Mouse (Mus musculus) lung, postnatal 25 days (tissue): ENCODE measurements around the gene Olfr770.
"Not testable (repeated sequence)": the region's sequence is repeated elsewhere in the genome, so short reads cannot be mapped to it uniquely, and the experiment has no call there.

Experiments used
- DNase-seq: peaks from one replicate; pipeline ENCODE4 v3.0.0; 2022; ENCODE audit warnings: low spot score

Olfr770 gene

GRCm38 (mm10) chr10:129138898-129139297, at the start of gene Olfr770:
Olfr770 (minus strand) TSS chr10:129138998.
- no peak for DNase-seq

- not testable (repeated sequence) for DNase-seq
Observed at GRCm38 (mm10) chr10:129187319-129187718, 48.5 kb upstream of the Olfr770 start, which contains the start of gene Olfr773. Olfr773 (minus strand) TSS chr10:129187419.

- DNase-seq: not testable (repeated sequence)
Observed at GRCm38 (mm10) chr10:129177821-129178220, 39.0 kb upstream of the Olfr770 start, which contains the start of gene Olfr772. Olfr772 (minus strand) TSS chr10:129177921.

- no peak for DNase-seq
Observed at GRCm38 (mm10) chr10:129164651-129165050, 25.9 kb upstream of the Olfr770 start, which contains the start of gene Olfr771. Olfr771 (minus strand) TSS chr10:129164751.

GRCm38 (mm10) chr10:129117761-129118160, 21.0 kb downstream of the Olfr770 start, which contains the start of gene Olfr769:
Olfr769 (minus strand) TSS chr10:129117861.
- DNase-seq: no peak

GRCm38 (mm10) chr10:129115146-129115545, 23.7 kb downstream of the Olfr770 start:
- no peak for DNase-seq

- no peak for DNase-seq
Observed at GRCm38 (mm10) chr10:129101231-129101630, 37.6 kb downstream of the Olfr770 start.

- DNase-seq: no peak
Observed at GRCm38 (mm10) chr10:129099275-129099674, 39.5 kb downstream of the Olfr770 start, which contains the start of gene Olfr768. Olfr768 (minus strand) TSS chr10:129099375.

GRCm38 (mm10) chr10:129082810-129083209, 56.0 kb downstream of the Olfr770 start, which contains the start of gene Olfr767:
Olfr767 (minus strand) TSS chr10:129082910.
- DNase-seq: not testable (repeated sequence)
